Mouse (Mus musculus): ENCODE results near the gene Ube2d2b.

The Ube2d2b gene

DNA sequence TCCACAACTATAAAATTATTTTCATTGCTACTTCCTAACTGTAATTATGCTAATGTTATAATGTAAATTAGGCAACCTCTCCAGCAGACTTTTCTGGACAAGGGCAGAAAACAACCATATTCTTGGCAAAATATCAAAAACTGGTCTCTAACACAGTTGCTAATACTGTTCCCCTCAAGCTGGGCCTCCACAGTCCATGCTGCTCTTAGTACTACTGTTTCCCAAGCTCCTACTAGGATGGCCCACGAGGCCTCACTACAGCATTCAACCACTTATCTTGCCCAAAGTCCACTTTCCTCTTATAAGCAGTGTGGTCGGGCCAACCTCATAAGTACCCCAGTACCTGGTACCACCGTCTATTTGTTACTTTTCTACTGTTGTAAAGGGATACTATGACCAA is 24.7 kb downstream of the Ube2d2b start:
- no peak for DNase-seq (ENCODE audit: low spot score)

DNA sequence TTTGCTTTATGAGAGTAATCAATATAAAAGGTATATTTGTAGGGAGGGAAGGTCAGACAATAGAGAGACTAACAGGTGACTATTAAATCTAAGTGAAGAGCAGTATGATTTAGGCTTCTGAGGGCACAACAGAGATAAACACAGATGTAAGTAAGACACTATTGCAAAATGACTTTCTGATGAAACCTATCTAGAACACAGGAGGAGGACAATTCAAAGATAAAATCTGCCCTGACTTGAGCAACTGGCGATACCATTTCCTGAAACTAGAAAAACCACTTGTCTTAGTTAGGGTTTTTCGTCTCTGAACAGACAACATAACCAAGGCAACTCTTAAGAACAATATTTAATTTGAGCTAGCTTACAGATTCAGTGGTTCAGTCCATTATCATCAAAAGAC is 25.6 kb downstream of the Ube2d2b start:
- DNase-seq (ENCODE audit: low spot score), result no peak

DNA sequence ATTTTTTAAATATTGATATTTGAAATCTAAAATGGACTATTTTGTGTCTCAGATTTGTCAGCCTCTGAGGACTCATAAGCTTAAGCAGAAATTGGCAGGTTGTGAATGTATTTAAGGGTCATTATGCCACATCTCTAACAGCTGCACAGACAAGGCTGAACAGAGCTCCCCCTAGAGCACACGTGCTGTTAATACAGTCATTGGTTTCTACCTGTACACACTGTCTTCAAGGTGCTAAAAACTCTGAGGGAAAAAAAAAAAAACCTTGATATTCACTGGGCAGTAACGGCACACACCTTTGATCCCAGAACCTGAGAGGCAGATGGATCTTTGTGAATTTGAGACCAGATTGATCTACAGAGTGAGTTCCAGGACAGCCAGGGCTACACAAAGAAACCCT is 29.1 kb downstream of the Ube2d2b start:
- DNase-seq (ENCODE audit: low spot score), result no peak

DNA sequence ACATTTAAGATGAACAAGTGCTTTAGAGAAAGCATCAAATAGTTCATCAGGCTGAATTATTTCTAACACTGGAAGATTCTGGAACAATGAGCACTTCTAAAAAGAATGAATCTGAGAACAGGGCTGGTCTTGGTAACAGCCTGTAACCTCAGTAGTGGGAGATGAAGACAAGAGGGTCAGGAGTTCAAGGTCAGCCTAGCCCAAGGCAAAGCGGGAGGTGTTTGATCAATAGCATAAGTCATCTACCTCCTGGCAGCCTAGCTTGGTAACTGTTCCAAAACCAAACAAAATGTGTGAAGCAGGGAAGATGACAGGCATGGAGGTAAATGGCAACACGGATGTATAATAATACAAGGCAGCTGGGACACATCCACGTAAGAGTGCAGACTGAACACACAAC is 34.1 kb downstream of the Ube2d2b start:
- DNase-seq (ENCODE audit: low spot score), result no peak

DNA sequence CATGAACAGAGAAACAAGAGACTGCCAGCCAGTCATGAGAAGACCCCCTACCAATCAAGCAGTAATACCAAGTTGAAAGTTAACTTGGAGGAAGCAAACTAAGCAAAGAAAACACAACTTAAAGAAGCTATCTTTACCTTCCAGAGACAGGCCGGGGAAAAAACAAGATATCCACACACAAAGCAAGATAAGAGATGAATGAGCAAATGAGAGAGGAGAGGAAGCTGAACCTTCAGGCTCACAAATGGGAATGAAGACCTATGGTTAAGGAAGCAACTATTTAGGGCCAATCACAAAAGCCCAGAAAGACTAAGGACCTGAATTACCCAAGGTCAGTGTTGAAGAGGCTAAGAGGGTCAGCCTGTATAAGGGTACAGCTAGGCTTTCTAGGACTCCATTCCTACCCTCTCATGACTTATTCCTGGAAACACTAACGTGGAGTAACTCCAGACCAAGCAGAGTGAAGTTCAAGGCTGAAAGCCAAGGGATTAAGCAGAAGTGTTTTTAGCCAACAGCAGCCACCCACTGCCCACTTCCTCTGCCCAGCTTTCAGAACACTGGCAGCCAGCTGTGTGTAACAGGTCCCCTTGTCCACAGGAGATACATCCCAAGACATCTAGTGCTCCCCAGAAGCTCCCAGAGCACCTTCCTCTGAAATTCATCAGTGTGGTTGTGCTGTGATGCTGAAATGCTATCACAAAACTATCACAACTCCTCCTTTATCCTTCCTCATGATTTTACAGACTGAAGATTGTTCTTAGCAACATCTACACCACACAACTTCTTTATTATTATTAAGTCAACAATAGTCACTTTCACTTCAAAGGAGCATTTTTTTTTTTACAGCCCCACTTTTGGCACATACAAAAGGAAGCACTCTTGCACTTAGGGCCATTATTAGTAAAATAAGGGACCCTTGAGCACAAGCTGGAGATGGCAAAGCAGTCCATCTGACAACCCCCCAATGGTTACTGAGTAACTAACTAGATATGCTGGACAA is 36.5 kb downstream of the Ube2d2b start:
- DNase-seq (ENCODE audit: low spot score), result no peak

DNA sequence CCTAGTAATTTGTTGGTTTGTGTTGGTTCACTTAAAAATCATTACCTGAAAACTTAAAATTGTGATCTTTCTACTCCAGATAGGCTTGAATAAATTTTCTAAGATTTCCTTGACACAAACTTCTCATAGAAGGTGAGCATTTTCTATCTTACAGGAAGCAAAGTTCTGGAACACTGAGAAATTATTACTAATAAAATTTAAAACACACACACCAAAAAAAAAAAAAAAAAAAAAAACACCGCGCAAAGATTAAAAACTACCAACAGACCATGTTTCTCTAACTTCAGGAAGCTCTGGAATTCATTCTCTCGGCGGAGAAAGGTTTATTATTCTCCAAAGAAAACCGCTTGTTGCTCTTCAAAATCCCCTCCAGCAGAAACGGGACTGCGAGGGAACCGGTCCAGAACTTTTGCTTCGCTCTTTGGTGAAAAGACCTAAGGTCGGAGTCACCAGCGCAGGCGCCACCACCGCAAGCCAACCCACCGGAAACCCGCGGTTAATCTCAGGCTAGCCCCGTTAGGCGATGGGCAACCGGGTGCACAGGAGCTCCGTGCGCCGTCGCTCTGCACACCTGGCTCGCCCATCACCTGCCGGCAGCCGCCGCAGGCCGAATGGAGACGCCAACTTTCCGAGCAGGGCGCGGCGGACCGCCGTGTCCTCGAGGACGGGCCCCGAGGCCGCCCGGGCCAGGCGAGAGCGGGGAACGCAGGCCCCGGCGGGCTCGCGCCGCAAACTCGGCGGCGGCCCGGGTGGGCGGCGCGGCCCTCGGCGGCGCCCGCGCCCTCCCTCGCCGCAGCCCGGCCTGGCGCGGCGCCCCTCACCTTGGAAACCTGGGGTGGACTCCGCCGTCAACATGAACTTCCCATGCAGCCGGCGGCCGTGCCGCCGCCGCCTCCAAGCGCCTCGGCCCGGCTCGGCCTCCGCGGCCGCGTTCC is 38.3 kb downstream of the Ube2d2b start:
- DNase-seq (ENCODE audit: low spot score), result peak; percentile 62

DNA sequence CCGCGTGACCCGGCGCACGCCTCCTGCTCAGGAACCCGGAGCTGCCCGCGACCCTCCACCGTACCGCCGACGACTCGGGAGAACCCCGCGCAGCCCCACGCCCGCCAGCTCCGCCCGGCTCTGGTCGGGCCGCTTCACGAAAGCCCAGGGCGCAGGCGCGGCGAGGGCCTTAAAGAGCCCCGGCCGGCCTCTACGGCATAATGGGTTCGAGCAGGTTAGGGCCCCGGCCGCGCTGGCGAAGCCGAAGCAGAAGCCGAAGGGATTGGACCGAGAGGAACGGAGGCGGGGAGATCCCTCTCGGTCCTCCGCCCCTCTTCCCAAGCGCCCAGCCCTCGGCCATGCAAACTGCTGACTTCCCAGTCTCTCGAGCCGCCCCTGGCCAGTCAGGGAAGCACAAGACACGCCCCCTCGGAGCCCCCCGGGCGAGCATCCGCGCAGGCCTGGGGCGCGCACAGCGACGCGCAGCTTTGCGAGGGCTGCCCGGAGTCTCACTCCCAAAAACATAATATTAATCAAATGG is 39.1 kb downstream of the Ube2d2b start:
- DNase-seq (ENCODE audit: low spot score), result peak; percentile 80

DNA sequence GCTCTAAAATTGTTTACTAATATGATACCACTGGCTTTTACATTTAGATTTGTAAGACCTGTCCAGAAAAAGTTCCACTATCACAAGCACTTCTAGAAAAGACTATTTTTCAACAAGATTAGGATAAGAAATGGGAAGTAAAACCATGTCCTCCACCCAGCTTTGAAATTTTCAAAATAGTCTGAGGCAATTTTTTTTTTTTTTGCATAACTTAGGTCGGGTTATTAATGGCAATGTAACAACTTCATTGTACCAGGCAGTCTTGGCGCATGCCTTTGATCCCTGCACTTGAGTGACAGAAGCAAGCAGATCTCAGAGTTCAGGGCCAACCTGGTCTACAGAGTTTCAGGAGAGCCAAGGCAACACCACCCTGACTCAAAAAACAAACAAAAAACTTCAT is 39.8 kb downstream of the Ube2d2b start:
- DNase-seq (ENCODE audit: low spot score), result no peak

DNA sequence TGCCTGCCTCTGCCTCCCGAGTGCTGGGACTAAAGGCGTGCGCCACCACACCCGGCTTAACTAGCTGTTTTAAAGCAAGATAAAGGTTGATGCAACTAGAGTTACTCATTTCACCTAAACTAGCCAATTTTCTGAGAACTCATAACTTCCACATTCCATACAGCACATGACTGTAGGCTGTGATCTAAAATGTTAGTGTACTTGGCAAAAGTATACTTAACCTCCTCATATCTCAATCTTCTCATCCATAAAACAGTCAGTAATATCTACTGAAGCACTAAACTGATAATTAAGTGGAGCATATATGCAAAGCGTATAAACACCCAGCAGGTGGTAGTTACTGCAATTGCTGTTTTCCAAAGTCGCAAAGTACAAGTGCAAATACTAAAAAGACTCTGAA is 43.4 kb downstream of the Ube2d2b start:
- no peak for DNase-seq (ENCODE audit: low spot score)

DNA sequence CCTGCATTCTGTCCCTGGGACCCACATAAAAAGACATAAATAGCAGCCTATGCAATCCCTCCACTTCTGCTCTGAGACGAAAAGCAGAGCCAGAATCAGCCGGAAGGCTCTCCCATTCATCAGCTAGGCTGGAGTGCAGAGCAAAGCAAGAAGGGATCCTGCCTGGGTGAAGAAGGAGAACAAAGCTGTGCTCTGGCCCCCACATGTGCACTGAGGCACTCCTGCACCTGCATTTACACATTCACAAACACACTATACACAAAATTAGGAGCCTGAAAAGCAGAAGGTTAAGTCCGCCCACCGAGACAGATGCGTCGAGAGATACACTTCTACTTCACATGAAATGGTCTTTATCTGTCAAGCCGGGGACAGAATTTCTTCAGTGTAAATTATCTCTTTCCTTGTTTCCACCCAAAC is 44.0 kb downstream of the Ube2d2b start:
- no peak for DNase-seq (ENCODE audit: low spot score)

DNA sequence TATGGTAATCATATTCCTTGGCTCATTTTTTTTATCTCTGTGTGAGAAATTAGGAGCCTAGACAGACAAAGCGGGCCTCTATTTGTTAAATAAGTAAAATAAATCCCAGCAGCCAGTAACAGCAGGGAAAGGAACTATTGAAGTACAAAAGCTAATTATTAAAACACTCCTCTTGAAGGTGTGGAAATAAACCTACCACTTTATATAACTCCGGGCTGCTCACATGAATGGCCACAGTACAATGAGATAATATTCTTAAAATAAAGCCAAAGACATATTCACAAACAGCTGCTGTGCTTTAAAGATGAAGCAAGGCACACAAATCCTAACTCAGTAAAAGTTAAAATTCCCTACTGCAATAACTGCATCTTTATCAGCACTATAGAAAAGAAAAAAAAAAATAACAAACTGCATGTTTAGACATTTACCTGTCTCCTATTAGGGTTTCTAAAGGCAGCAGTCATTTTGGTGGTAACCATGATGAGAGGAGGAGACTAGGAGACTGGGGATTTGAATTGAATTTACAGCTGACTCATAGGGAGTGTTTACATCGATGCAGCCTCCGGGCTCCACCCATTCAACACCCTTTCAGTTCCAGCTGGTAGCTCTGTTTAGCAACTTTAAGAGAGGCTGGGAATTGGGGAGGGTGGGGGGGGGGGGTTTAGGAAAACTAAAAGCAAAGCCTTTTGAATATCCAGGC is 44.8 kb downstream of the Ube2d2b start, which contains the start of gene Evi5:
TSS of gene Evi5 (minus strand) at position 547 of the 700 bp plus-strand sequence.
- no peak for DNase-seq (ENCODE audit: low spot score)

DNA sequence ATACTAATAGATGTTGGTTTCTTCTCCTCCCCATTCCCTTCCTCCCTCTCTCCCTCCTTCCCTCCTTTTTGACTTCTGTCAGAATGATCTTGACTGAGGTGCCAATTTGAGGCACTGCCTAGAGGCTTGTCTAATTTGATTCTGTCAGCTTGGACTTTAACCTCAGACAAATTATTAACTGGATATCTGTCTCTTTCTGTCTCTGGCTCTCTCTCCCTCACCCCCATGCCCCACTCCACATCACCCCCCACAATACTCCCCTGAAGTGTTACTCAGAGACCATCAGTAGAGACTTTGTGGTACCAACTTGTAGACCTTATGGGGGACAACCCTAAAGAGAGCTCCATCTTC is 45.3 kb downstream of the Ube2d2b start:
- DNase-seq (ENCODE audit: low spot score), result no peak

DNA sequence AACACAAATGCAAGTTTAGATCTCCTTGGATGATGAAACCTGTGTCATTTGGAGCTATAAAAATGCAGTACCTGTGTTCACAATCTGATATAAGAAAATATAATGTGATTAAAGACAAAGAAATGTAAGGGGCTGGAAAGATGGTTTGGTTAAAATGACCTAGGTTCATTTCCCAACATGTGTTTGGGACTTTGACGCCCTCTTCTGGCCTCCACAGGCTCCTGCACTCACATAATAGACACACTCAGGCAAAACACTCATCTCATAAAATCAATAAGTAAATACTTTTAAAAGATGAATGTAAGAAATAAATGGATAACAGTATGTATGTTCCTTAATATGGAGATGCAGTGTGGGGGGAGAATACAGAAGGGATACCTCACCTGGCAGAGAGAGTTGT is 47.2 kb downstream of the Ube2d2b start:
- no peak for DNase-seq (ENCODE audit: low spot score)

DNA sequence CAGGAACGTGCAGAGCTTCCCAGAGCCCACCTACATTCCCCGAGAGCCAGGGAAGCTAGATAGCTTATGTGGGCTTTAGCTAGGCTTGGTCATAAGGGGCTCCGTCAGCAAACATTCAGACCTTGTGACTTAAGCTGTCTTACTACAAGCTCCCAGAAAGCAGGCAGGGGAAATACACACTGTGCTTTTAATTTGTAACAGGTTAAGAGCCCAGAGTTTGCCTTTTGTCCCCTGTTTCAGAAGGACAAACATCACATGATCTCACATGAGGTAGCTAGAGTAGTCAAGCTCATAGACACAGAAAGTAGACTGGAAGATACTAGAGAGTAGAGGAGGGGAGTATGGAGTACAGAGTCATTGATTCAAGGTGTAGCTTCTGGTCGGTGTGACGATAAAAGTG is 50.8 kb downstream of the Ube2d2b start:
- DNase-seq (ENCODE audit: low spot score), result no peak
